Mouse (Mus musculus) kidney, adult 2 months (tissue): ENCODE measurements around the gene Ncdn.

Experiments used
- CTCF ChIP-seq: fragments of 200-500 bp; conservative IDR thresholded peaks from 2 replicates; pipeline ENCODE4 v1.5.1; 2011; ENCODE audit warnings: low read depth, mild to moderate bottlenecking, control low read depth, low read length, moderate library complexity, mixed read lengths; ENCODE audit not compliant: insufficient read depth, insufficient read length
- POLR2A ChIP-seq: fragments of 200-500 bp; IDR thresholded peaks from one replicate; pipeline ENCODE4 v1.6.1; 2011; ENCODE audit warnings: low read depth, low read length, control low read depth

DNA sequence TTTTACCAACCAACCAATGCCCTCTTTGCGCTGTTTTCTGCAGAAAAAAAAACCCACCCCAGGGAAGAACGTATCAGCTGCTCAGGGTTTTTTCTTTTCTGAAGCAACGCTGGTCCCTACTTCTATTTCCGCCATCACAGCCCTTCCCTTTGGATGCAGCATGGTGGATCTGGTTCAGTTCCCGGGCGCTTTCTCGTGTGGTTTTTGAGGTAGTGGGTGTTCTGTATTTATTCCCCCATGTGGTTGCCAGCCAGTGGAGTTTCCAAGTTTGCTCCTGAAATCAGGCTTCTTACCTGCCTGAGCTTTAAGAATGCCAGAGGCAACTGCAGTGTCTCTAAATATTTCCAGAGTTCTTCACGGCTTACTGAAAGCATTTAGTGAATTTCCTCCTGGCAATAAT, 29.3 kb upstream of the Ncdn start:
- TF ChIP-seq POLR2A (no peak), CTCF (no peak)
